Mouse (Mus musculus) kidney, adult 2 months (tissue): ENCODE data around the gene Olfr585.

Source experiments
- CTCF ChIP-seq: fragments of 200-500 bp; conservative IDR thresholded peaks from 2 replicates; pipeline ENCODE4 v1.5.1; 2011; ENCODE audit warnings: low read depth, mild to moderate bottlenecking, control low read depth, low read length, moderate library complexity, mixed read lengths; ENCODE audit not compliant: insufficient read depth, insufficient read length
- POLR2A ChIP-seq: fragments of 200-500 bp; IDR thresholded peaks from one replicate; pipeline ENCODE4 v1.6.1; 2011; ENCODE audit warnings: low read depth, low read length, control low read depth

DNA sequence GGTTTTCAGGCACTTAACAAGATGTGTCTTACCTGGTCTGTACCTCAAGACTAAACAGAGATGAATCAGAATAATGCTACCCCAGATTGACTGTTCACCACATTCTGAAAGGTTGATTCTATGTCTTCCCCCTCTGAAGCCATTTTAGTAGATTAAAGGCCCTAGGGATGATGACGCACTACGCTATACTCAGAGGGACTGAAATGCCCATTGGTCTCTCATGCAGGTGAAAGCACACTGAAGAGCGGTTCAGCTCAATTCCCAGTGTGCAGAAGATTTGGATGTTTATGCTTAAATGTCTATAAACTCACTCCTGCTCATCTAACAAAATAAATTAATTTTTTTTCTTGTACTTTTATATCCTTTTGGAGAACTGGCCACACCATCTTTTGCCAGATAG is 28.0 kb downstream of the Olfr585 start, which contains the start of gene Olfr586:
- TF ChIP-seq CTCF (no peak), POLR2A (no peak)
